Mouse (Mus musculus) lung, postnatal 0 days (tissue): ENCODE measurements at regions not wholly inside any gene's neighbourhood (a gene's known extent, or its start where the extent isn't known, plus 50 kb on each side); places are given as distances from the start of the nearest gene placed in this dataset.

ENCODE experiments used
- ATAC-seq: fragments of 200-750 bp; cut with Nextera tagmentation; 2 replicates; pipeline ENCODE4 v1.8.0; 2017; ENCODE audit warnings: moderate library complexity
- DNase-seq: peaks from one replicate; pipeline ENCODE4 v3.0.0-alpha.2; 2016; ENCODE audit warnings: low spot score
- H3K27ac ChIP-seq: fragments of 300-500 bp; sonication (generic); 2 replicates; pipeline ENCODE4 v1.5.1; 2014; ENCODE audit warnings: antibody characterized with exemption, mild to moderate bottlenecking, low read length, mixed read lengths
- H3K27me3 ChIP-seq: fragments of 300-500 bp; sonication (generic); replicated peaks from 2 replicates; pipeline ENCODE4 v1.6.1; 2014; ENCODE audit warnings: low read length, mixed read lengths; ENCODE audit not compliant: insufficient read depth
- H3K36me3 ChIP-seq: fragments of 300-500 bp; sonication (generic); 2 replicates; pipeline ENCODE4 v1.6.1; 2014; ENCODE audit warnings: low read length, mixed read lengths; ENCODE audit not compliant: insufficient read depth
- H3K4me1 ChIP-seq: fragments of 300-500 bp; sonication (generic); 2 replicates; pipeline ENCODE4 v1.6.1; 2014; ENCODE audit warnings: antibody characterized with exemption, low read depth, low read length, mixed read lengths; ENCODE audit not compliant: insufficient read depth
- H3K4me2 ChIP-seq: fragments of 300-500 bp; sonication (generic); replicated peaks from 2 replicates; pipeline ENCODE4 v1.6.1; 2014; ENCODE audit warnings: low read depth, mild to moderate bottlenecking, low read length, moderate library complexity, mixed read lengths
- H3K4me3 ChIP-seq: fragments of 300-500 bp; sonication (generic); 2 replicates; pipeline ENCODE4 v1.5.1; 2014; ENCODE audit warnings: low read depth, low read length
- H3K9ac ChIP-seq: fragments of 300-500 bp; sonication (generic); replicated peaks from 2 replicates; pipeline ENCODE4 v1.6.1; 2014; ENCODE audit warnings: low read depth, mild to moderate bottlenecking
- H3K9me3 ChIP-seq: fragments of 300-500 bp; sonication (generic); 2 replicates; pipeline ENCODE4 v1.6.1; 2016; ENCODE audit warnings: low read length, mixed read lengths
- CTCF ChIP-seq: IDR thresholded peaks from 2 replicates; pipeline ENCODE4 v1.5.1; 2016; ENCODE audit warnings: antibody characterized with exemption, mild to moderate bottlenecking
- EP300 ChIP-seq: IDR thresholded peaks from 2 replicates; pipeline ENCODE4 v1.6.1; 2016; ENCODE audit warnings: antibody characterized with exemption, mild to moderate bottlenecking, control low read depth
- WGBS: fragments of 180-500 bp; shearing (Covaris S2); extraction: QIAGEN DNeasy Blood & Tissue Kit; methylation state at CpG from one replicate; pipeline ENCODE4 v1.1.7; 2014; 5-methylcytosine and 5-hydroxymethylcytosine counted together

DNA sequence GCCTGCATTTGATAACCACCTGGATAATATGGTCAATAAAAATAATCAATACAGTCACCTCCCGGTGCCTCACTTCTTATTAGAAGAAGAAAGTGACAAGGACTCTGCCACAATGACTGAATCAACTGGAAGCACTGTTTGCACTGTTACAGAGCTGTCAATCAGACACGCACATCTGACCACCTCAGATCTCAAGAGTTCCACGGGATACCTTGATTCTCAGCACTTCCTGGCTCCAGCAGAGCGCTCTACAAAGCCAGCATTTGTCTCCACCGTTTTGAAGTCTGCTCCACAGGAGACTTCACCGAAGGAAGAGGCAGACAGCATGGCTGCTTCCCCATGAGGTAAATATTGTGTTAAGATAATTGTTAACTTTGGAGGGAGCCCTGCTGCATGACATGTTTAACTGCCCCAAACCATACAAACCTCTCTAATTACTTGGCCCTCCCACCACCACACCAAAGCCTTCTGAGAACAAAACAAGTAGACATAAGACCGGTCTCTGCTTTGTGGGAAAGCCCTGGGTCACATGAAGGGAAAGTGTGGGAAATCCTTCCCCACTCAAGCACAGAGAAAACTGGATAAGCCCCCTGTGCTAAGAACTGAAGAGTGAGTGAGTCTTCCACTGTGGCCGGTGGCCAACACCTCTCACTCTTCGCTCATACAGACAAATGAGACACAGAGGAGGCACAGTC is 320.2 kb downstream of the Irs2 start:
- H3K27me3 ChIP-seq, result 0 out of 2 replicates have a peak, but pooled peaks cover 3% of the 10 kb centered on the region
- 25% methylated on average over 9 of the region's 9 CpGs for WGBS
- no peak for ATAC-seq
- H3K36me3 ChIP-seq, result no peaks in the 10 kb centered on the region
- no peak for TF ChIP-seq EP300
- TF ChIP-seq CTCF, result no peak
- H3K4me2 ChIP-seq, result no peak overlapping the region
- H3K9ac ChIP-seq, result no peak overlapping the region
- DNase-seq, result no peak
- H3K4me3 ChIP-seq, result no peak overlapping the region
- no peaks in the 10 kb centered on the region for H3K4me1 ChIP-seq
- no peak overlapping the region for H3K27ac ChIP-seq
- H3K9me3 ChIP-seq, result no peaks in the 10 kb centered on the region
